Mouse (Mus musculus) adipocyte (in vitro differentiated cells): ENCODE results near the gene Tead4.

Experiments used
- DNase-seq: peaks from one replicate; pipeline ENCODE4 v3.0.0-alpha.2; 2016; ENCODE audit warnings: low spot score

The Tead4 gene

GRCm38 (mm10) chr6:128291284-128291683 lies 9.3 kb downstream of the Tead4 start:
- peak; percentile 70 for DNase-seq

- DNase-seq: no peak
Observed at GRCm38 (mm10) chr6:128288681-128289080, 11.9 kb downstream of the Tead4 start.

- DNase-seq: peak; percentile 66
Observed at GRCm38 (mm10) chr6:128285792-128286430, 14.7 kb downstream of the Tead4 start.

- DNase-seq: peak; percentile 88
Observed at GRCm38 (mm10) chr6:128282126-128282525, 18.5 kb downstream of the Tead4 start.

- DNase-seq: no peak
Observed at GRCm38 (mm10) chr6:128280472-128281145, 20.0 kb downstream of the Tead4 start.

- no peak for DNase-seq
Observed at GRCm38 (mm10) chr6:128279608-128280007, 21.0 kb downstream of the Tead4 start.

GRCm38 (mm10) chr6:128279099-128279498 lies 21.5 kb downstream of the Tead4 start:
- DNase-seq: no peak

GRCm38 (mm10) chr6:128277132-128278085 lies 23.2 kb downstream of the Tead4 start:
- DNase-seq: peak; percentile 69

GRCm38 (mm10) chr6:128276349-128276748 lies 24.3 kb downstream of the Tead4 start:
- DNase-seq: peak; percentile 78

GRCm38 (mm10) chr6:128275506-128276064 lies 25.0 kb downstream of the Tead4 start:
- peak; percentile 97 for DNase-seq

GRCm38 (mm10) chr6:128273507-128273906 lies 27.1 kb downstream of the Tead4 start:
- DNase-seq: no peak

GRCm38 (mm10) chr6:128272754-128273153 lies 27.9 kb downstream of the Tead4 start:
- no peak for DNase-seq

GRCm38 (mm10) chr6:128269850-128270249 lies 30.8 kb downstream of the Tead4 start:
- no peak for DNase-seq

GRCm38 (mm10) chr6:128264870-128265526 lies 35.6 kb downstream of the Tead4 start:
- no peak for DNase-seq

- no peak for DNase-seq
Observed at GRCm38 (mm10) chr6:128261486-128261885, 39.1 kb downstream of the Tead4 start.

GRCm38 (mm10) chr6:128259252-128259651 lies 41.4 kb downstream of the Tead4 start:
- DNase-seq: no peak

GRCm38 (mm10) chr6:128255941-128256340 lies 44.7 kb downstream of the Tead4 start:
- no peak for DNase-seq

- DNase-seq: no peak
Observed at GRCm38 (mm10) chr6:128255292-128255691, 45.3 kb downstream of the Tead4 start.

GRCm38 (mm10) chr6:128254551-128254950 lies 46.1 kb downstream of the Tead4 start:
- DNase-seq: no peak

- no peak for DNase-seq
Observed at GRCm38 (mm10) chr6:128253111-128253510, 47.5 kb downstream of the Tead4 start.

GRCm38 (mm10) chr6:128250596-128250995 lies 50.0 kb downstream of the Tead4 start:
- DNase-seq: no peak
